Mouse (Mus musculus): ENCODE data around the gene Alkbh7. TPM values are rescaled to one million over a fixed set of nuclear protein-coding genes. Genes with fewer than 3 reads are reported as not detected.

The Alkbh7 gene
- polyA plus RNA-seq, 1 experiment from 2014 or later = 31.3 TPM

DNA sequence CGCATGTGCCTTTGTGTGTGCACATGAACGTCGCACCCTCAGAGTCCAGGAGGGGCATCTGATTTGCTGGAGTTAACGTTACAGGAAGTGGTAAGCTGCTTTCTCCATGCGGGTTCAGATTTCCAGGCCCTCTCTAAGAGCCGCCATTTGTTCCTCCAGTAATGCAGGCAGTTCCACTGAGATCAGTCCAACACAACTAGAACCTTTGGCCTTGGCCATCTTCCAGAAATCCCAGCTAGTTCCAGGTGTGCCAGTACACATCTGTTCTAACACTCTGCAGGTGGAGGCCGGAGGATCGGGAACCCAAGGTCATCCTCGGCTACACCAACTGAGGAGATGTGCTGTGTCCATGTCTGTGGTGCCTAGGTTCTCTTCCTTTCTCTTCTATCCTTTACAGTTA lies 12.3 kb upstream of the Alkbh7 start:
- DNase-seq (ENCODE audit: low spot score) (no peak), ATAC-seq (no peak)
- Histone ChIP-seq H3K9me3 (ENCODE audit: low read length) (no peaks in the 10 kb centered on the region), H3K9ac (replicated peaks; ENCODE audit: low read depth) (no peak overlapping the region), H3K4me1 (ENCODE audit: insufficient read depth, low read depth, low read length) (no peaks in the 10 kb centered on the region), H3K36me3 (ENCODE audit: insufficient read depth, low read length) (no peaks in the 10 kb centered on the region), H3K4me3 (ENCODE audit: low read depth, low read length) (no peak overlapping the region), H3K27me3 (replicated peaks; ENCODE audit: insufficient read depth, low read length) (no peaks in the 10 kb centered on the region), H3K27ac (ENCODE audit: low read length) (no peak overlapping the region), H3K4me2 (replicated peaks; ENCODE audit: low read depth, low read length) (no peak overlapping the region)
- 71% methylated on average over 9 of the region's 9 CpGs for WGBS
- no peak for TF ChIP-seq CTCF (IDR thresholded peaks at IDR 0.05)
- no peak for TF ChIP-seq EP300 (IDR thresholded peaks at IDR 0.05)

- TF ChIP-seq CTCF (IDR thresholded peaks at IDR 0.05) = no peak
- no peak for TF ChIP-seq EP300 (IDR thresholded peaks at IDR 0.05)
- no peak overlapping the region for H3K4me3 ChIP-seq (ENCODE audit: low read depth, low read length)
- no peaks in the 10 kb centered on the region for H3K4me1 ChIP-seq (ENCODE audit: insufficient read depth, low read depth, low read length)
- 79% methylated on average over 3 of the region's 3 CpGs for WGBS
- H3K9me3 ChIP-seq (ENCODE audit: low read length) = no peaks in the 10 kb centered on the region
- DNase-seq (ENCODE audit: low spot score) (no peak), ATAC-seq (no peak)
- H3K36me3 ChIP-seq (ENCODE audit: insufficient read depth, low read length) = no peaks in the 10 kb centered on the region
- H3K27me3 ChIP-seq (replicated peaks; ENCODE audit: insufficient read depth, low read length) = no peaks in the 10 kb centered on the region
- H3K27ac ChIP-seq (ENCODE audit: low read length) = no peak overlapping the region
- H3K9ac ChIP-seq (replicated peaks; ENCODE audit: low read depth) = no peak overlapping the region
- no peak overlapping the region for H3K4me2 ChIP-seq (replicated peaks; ENCODE audit: low read depth, low read length)
Measured at GRCm38 (mm10) chr17:56985656-56986055, 11.5 kb upstream of the Alkbh7 start.

DNA sequence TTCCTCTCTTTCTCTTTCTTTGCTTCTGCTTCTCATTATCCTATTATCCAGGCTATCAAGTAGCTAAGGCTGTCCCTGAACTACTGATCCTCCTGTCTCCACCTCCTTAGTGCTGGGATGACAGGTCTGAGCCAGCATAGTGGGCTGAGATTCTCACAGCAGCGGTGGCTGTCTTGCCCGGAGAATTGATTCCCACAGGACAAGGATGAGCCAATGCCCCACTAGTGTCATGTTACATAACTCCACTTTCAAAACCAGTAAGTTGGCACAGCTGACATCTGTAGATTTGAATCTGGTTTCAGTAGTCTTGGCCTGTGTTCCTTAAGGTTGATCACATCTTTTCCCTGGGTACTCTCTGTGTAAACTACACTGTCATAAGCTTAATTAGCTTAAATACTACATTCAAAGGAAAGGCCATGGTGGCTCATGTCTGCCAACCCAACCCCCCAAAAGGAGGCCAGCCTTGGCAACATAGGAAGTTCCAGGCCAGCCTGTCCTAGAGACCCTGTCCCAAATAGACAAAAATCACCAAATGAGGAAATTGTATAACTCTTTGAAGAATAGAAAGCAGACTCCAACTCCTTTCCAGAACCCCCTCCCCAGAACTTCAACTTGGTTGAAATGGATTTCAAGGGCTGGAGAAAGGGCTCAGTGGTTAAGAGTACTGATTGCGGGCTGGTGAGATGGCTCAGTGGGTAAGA lies 10.9 kb upstream of the Alkbh7 start:
- H3K4me1 ChIP-seq (ENCODE audit: insufficient read depth, low read depth, low read length) = no peaks in the 10 kb centered on the region
- DNase-seq (ENCODE audit: low spot score) (no peak), ATAC-seq (no peak)
- no peaks in the 10 kb centered on the region for H3K36me3 ChIP-seq (ENCODE audit: insufficient read depth, low read length)
- no peaks in the 10 kb centered on the region for H3K9me3 ChIP-seq (ENCODE audit: low read length)
- H3K4me3 ChIP-seq (ENCODE audit: low read depth, low read length) = no peak overlapping the region
- no peak overlapping the region for H3K27ac ChIP-seq (ENCODE audit: low read length)
- no peaks in the 10 kb centered on the region for H3K27me3 ChIP-seq (replicated peaks; ENCODE audit: insufficient read depth, low read length)
- H3K4me2 ChIP-seq (replicated peaks; ENCODE audit: low read depth, low read length) = no peak overlapping the region
- TF ChIP-seq CTCF (IDR thresholded peaks at IDR 0.05) (no peak), EP300 (IDR thresholded peaks at IDR 0.05) (no peak)
- no peak overlapping the region for H3K9ac ChIP-seq (replicated peaks; ENCODE audit: low read depth)
- WGBS = 75% methylated on average over 3 of the region's 3 CpGs

GRCm38 (mm10) chr17:56988441-56988840 lies 8.7 kb upstream of the Alkbh7 start:
- H3K36me3 ChIP-seq (ENCODE audit: insufficient read depth, low read length) = no peaks in the 10 kb centered on the region
- no peaks in the 10 kb centered on the region for H3K27me3 ChIP-seq (replicated peaks; ENCODE audit: insufficient read depth, low read length)
- H3K9ac ChIP-seq (replicated peaks; ENCODE audit: low read depth) = no peak overlapping the region
- no peaks in the 10 kb centered on the region for H3K9me3 ChIP-seq (ENCODE audit: low read length)
- H3K4me3 ChIP-seq (ENCODE audit: low read depth, low read length) = no peak overlapping the region
- ATAC-seq (no peak), DNase-seq (ENCODE audit: low spot score) (no peak)
- 76% methylated on average over 7 of the region's 7 CpGs for WGBS
- TF ChIP-seq EP300 (IDR thresholded peaks at IDR 0.05) (no peak), CTCF (IDR thresholded peaks at IDR 0.05) (peak; percentile 32)
- no peak overlapping the region for H3K27ac ChIP-seq (ENCODE audit: low read length)
- H3K4me1 ChIP-seq (ENCODE audit: insufficient read depth, low read depth, low read length) = no peaks in the 10 kb centered on the region
- no peak overlapping the region for H3K4me2 ChIP-seq (replicated peaks; ENCODE audit: low read depth, low read length)

- TF ChIP-seq CTCF (IDR thresholded peaks at IDR 0.05) (peak; percentile 21), EP300 (IDR thresholded peaks at IDR 0.05) (no peak)
- 65% methylated on average over 7 of the region's 7 CpGs for WGBS
- no peak for DNase-seq (ENCODE audit: low spot score)
- Histone ChIP-seq H3K4me3 (ENCODE audit: low read depth, low read length) (peak overlapping the region; percentile 59), H3K9me3 (ENCODE audit: low read length) (no peaks in the 10 kb centered on the region), H3K9ac (replicated peaks; ENCODE audit: low read depth) (no peak overlapping the region), H3K36me3 (ENCODE audit: insufficient read depth, low read length) (peaks cover 5% of the 10 kb centered on the region; the same call in 1 of the 2 replicates), H3K27ac (ENCODE audit: low read length) (no peak overlapping the region), H3K27me3 (replicated peaks; ENCODE audit: insufficient read depth, low read length) (no peaks in the 10 kb centered on the region), H3K4me1 (ENCODE audit: insufficient read depth, low read depth, low read length) (no peaks in the 10 kb centered on the region), H3K4me2 (replicated peaks; ENCODE audit: low read depth, low read length) (peak overlapping the region; percentile 83)
- no peak for ATAC-seq
Measured at GRCm38 (mm10) chr17:56988921-56989430, 8.2 kb upstream of the Alkbh7 start.

- Histone ChIP-seq H3K36me3 (ENCODE audit: insufficient read depth, low read length) (peaks cover 8% of the 10 kb centered on the region; the same call in 1 of the 2 replicates), H3K9me3 (ENCODE audit: low read length) (no peaks in the 10 kb centered on the region), H3K4me1 (ENCODE audit: insufficient read depth, low read depth, low read length) (no peaks in the 10 kb centered on the region), H3K4me3 (ENCODE audit: low read depth, low read length) (peak overlapping the region; percentile 59), H3K4me2 (replicated peaks; ENCODE audit: low read depth, low read length) (peak overlapping the region; percentile 83), H3K27me3 (replicated peaks; ENCODE audit: insufficient read depth, low read length) (no peaks in the 10 kb centered on the region), H3K9ac (replicated peaks; ENCODE audit: low read depth) (peak overlapping the region; percentile 37), H3K27ac (ENCODE audit: low read length) (no peak overlapping the region; the same call in 1 of the 2 replicates)
- DNase-seq (ENCODE audit: low spot score) (peak; percentile 95), ATAC-seq (peak; percentile 92)
- 1% methylated on average over 25 of the region's 25 CpGs for WGBS
- no peak for TF ChIP-seq EP300 (IDR thresholded peaks at IDR 0.05)
Measured at GRCm38 (mm10) chr17:56989467-56990114, 7.5 kb upstream of the Alkbh7 start.

All from lung, postnatal 0 days (tissue).